Mouse (Mus musculus) midbrain, postnatal 0 days (tissue): ENCODE data around the gene Kcnma1. TPM values are rescaled to one million over a fixed set of nuclear protein-coding genes. Genes with fewer than 3 reads are reported as not detected.

ENCODE experiments used
- ATAC-seq: fragments of 200-750 bp; cut with Nextera tagmentation; 2 replicates; pipeline ENCODE4 v1.8.0; 2017; ENCODE audit warnings: moderate number of reproducible peaks, mild to moderate bottlenecking, moderate TSS enrichment, moderate library complexity; ENCODE audit not compliant: low FRiP score
- DNase-seq: peaks from one replicate; pipeline ENCODE4 v3.0.0-alpha.2; 2015; ENCODE audit warnings: low spot score
- H3K27ac ChIP-seq: fragments of 300-500 bp; sonication (generic); 2 replicates; pipeline ENCODE4 v1.5.1; 2014; ENCODE audit warnings: low read depth, mild to moderate bottlenecking, low read length, mixed read lengths
- H3K27me3 ChIP-seq: fragments of 300-500 bp; sonication (generic); 2 replicates; pipeline ENCODE4 v1.6.1; 2014; ENCODE audit warnings: low read length, control low read depth, mixed read lengths; ENCODE audit not compliant: insufficient read depth
- H3K36me3 ChIP-seq: fragments of 300-500 bp; sonication (generic); 2 replicates; pipeline ENCODE4 v1.6.1; 2014; ENCODE audit warnings: low read length, control low read depth, mixed read lengths; ENCODE audit not compliant: insufficient read depth
- H3K4me1 ChIP-seq: fragments of 300-500 bp; sonication (generic); 2 replicates; pipeline ENCODE4 v1.6.1; 2014; ENCODE audit warnings: mild to moderate bottlenecking, control low read depth, antibody characterized with exemption, low read length, mixed read lengths; ENCODE audit not compliant: insufficient read depth
- H3K4me2 ChIP-seq: fragments of 300-500 bp; sonication (generic); 2 replicates; pipeline ENCODE4 v1.6.1; 2014; ENCODE audit warnings: low read depth, mild to moderate bottlenecking, low read length, mixed read lengths; ENCODE audit not compliant: poor library complexity, severe bottlenecking
- H3K4me3 ChIP-seq: fragments of 300-500 bp; sonication (generic); 2 replicates; pipeline ENCODE4 v1.5.1; 2014; ENCODE audit warnings: low read depth, mild to moderate bottlenecking, low read length, moderate library complexity
- H3K9ac ChIP-seq: fragments of 300-500 bp; sonication (generic); replicated peaks from 2 replicates; pipeline ENCODE4 v1.6.1; 2014; ENCODE audit warnings: mild to moderate bottlenecking, low read length, moderate library complexity, mixed read lengths; ENCODE audit not compliant: poor library complexity, severe bottlenecking
- H3K9me3 ChIP-seq: fragments of 300-500 bp; sonication (generic); 2 replicates; pipeline ENCODE4 v1.6.1; 2016; ENCODE audit warnings: low read length, control low read depth
- CTCF ChIP-seq: IDR thresholded peaks from 2 replicates; pipeline ENCODE4 v1.5.1; 2016; ENCODE audit warnings: antibody characterized with exemption, mild to moderate bottlenecking
- WGBS: fragments of 180-500 bp; shearing (Covaris S2); extraction: QIAGEN DNeasy Blood & Tissue Kit; methylation state at CpG from one replicate; pipeline ENCODE4 v1.1.7; 2014; 5-methylcytosine and 5-hydroxymethylcytosine counted together
- polyA plus RNA-seq: library from polyadenylated mRNA; unstranded; fragments of >200 nt; fragmentation: Nextera tagmentation; extraction: Ambion mirVana; gene quantifications from 2 replicates; pipeline ENCODE4 v1.2.1, GENCODE M21; 2015
- total RNA-seq: library from RNA; depleted of rRNA; stranded (reverse); fragments of >200 nt; gene quantifications from 2 replicates; pipeline ENCODE4 v1.2.3, GENCODE M21; 2014

Gene Kcnma1
- total and polyA plus RNA-seq, 2 experiments from 2014 or later: 20.6 to 45.7 TPM

DNA sequence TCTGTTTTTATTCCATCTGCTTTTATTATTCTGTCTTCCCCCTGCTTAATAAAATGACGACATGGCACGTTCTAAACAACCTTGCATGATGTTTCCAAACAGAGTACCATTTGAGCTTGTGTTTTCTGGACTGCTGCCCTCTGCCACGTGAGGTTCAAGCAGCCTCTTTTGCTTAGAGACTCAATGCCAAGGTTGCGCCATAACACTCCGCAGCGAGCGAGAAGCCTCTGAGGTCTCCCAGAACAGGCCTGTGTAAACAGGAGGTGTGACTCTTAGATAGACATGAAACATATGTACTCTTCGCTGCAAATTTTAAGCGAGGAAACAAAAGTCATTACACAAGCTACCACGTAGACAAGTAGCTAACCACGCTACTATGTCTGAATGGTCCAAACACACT lies 55.2 kb downstream of the Kcnma1 start:
- 86% methylated on average over 11 of the region's 11 CpGs for WGBS
- Histone ChIP-seq H3K9ac (no peak overlapping the region), H3K4me2 (no peak overlapping the region), H3K4me1 (no peaks in the 10 kb centered on the region), H3K27me3 (no peaks in the 10 kb centered on the region), H3K9me3 (no peaks in the 10 kb centered on the region), H3K27ac (no peak overlapping the region), H3K36me3 (no peaks in the 10 kb centered on the region), H3K4me3 (no peak overlapping the region)
- no peak for DNase-seq
- no peak for TF ChIP-seq CTCF
- no peak for ATAC-seq

GRCm38 (mm10) chr14:23957270-23957669 lies 57.0 kb downstream of the Kcnma1 start:
- Histone ChIP-seq H3K4me3 (no peak overlapping the region), H3K27me3 (no peaks in the 10 kb centered on the region), H3K9ac (no peak overlapping the region), H3K27ac (no peak overlapping the region), H3K36me3 (no peaks in the 10 kb centered on the region), H3K9me3 (no peaks in the 10 kb centered on the region), H3K4me2 (no peak overlapping the region), H3K4me1 (no peaks in the 10 kb centered on the region)
- ATAC-seq (no peak), DNase-seq (no peak)
- WGBS: 71% methylated on average over 4 of the region's 4 CpGs
- TF ChIP-seq CTCF: no peak

DNA sequence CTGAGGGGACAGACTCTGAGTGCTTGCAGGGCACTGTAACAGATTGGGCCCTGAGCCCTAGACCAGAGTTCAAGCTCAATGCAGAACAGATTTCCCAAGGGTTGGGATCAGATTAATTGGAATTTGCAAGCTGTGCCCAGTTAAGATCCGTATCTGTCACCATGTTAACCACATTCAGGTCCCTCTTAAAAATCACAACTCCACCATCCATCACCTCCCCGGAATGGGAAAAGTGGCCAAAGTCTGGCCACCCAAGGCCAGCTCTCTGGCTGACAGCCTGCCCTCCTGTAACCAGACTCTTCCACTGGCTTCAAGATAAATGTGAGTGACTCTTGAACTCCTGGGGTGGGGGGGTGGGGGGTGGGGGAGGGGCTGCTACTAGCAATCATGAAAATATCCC lies 70.4 kb downstream of the Kcnma1 start:
- no peaks in the 10 kb centered on the region for H3K4me1 ChIP-seq
- WGBS: 80% methylated on average over 2 of the region's 2 CpGs
- no peaks in the 10 kb centered on the region for H3K36me3 ChIP-seq
- no peak overlapping the region for H3K4me2 ChIP-seq
- no peak overlapping the region for H3K4me3 ChIP-seq
- H3K9ac ChIP-seq: no peak overlapping the region
- DNase-seq: no peak
- no peak overlapping the region for H3K27ac ChIP-seq
- no peaks in the 10 kb centered on the region for H3K9me3 ChIP-seq
- TF ChIP-seq CTCF: no peak
- no peak for ATAC-seq
- no peaks in the 10 kb centered on the region for H3K27me3 ChIP-seq

GRCm38 (mm10) chr14:23943152-23943551 lies 71.1 kb downstream of the Kcnma1 start:
- no peaks in the 10 kb centered on the region for H3K4me1 ChIP-seq
- no peaks in the 10 kb centered on the region for H3K27me3 ChIP-seq
- no peak overlapping the region for H3K9ac ChIP-seq
- no peak overlapping the region for H3K4me3 ChIP-seq
- H3K4me2 ChIP-seq: no peak overlapping the region
- ATAC-seq (no peak), DNase-seq (no peak)
- TF ChIP-seq CTCF: no peak
- WGBS: 59% methylated on average over 5 of the region's 5 CpGs
- no peaks in the 10 kb centered on the region for H3K36me3 ChIP-seq
- H3K27ac ChIP-seq: no peak overlapping the region
- H3K9me3 ChIP-seq: no peaks in the 10 kb centered on the region

- Histone ChIP-seq H3K27me3 (no peaks in the 10 kb centered on the region), H3K36me3 (no peaks in the 10 kb centered on the region), H3K9ac (no peak overlapping the region), H3K4me2 (no peak overlapping the region), H3K4me1 (no peaks in the 10 kb centered on the region), H3K27ac (no peak overlapping the region), H3K4me3 (no peak overlapping the region), H3K9me3 (no peaks in the 10 kb centered on the region)
- no peak for ATAC-seq
- no peak for TF ChIP-seq CTCF
- DNase-seq: no peak
- WGBS: 92% methylated on average over 8 of the region's 8 CpGs
Measured at GRCm38 (mm10) chr14:23942103-23942502, 72.2 kb downstream of the Kcnma1 start.

DNA sequence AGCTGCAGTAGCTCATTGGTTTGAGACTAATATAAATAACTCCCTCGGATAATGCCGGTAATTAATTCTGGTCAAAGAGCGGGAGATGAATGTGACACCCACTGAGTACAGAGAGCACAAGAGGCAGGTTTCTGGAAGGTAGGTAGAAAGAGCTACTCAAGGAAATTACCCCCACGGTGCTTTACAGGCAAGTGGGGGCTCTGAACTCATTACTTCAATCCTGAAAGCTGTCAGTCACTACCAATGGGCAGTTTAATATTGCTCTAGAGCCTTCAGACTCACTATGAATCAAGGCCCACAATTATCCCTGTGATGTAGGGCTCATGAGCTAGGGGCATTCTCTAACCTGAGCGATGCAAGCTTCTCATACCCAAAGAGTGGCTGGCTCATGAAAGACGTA lies 79.3 kb downstream of the Kcnma1 start:
- no peak overlapping the region for H3K4me2 ChIP-seq
- no peak overlapping the region for H3K9ac ChIP-seq
- H3K9me3 ChIP-seq: no peaks in the 10 kb centered on the region
- H3K27me3 ChIP-seq: no peaks in the 10 kb centered on the region
- H3K36me3 ChIP-seq: no peaks in the 10 kb centered on the region
- TF ChIP-seq CTCF: no peak
- no peak overlapping the region for H3K4me3 ChIP-seq
- no peak for ATAC-seq
- DNase-seq: no peak
- no peaks in the 10 kb centered on the region for H3K4me1 ChIP-seq
- H3K27ac ChIP-seq: no peak overlapping the region
- WGBS: 58% methylated on average over 6 of the region's 6 CpGs
